8 mouse cellular contexts compared by ENCODE assay signal in the genomic region with DNA sequence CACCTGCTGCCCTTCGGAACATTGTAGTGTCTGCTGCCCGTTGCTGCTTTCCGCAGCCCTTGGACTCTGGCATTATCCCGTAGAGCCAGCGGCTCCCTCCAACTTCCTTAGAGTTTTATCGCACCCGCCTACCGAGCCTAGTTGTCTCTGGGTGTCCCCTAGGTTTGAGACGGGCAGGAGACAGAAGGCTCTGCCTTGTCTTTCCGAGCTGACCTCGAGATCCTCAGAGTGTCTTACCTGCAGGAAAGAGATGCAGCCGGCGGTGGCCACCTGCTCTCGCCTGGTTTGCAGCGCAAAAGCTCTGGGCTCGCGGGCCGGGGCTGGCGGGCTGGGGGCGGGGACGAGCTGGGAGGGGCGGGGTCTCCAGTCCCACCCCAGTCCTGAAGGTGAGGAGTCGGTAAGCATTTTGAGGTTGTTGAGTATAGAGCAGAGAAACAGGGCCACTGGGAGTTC. TPM values are rescaled to one million over a fixed set of nuclear protein-coding genes. Genes with fewer than 3 reads are reported as not detected.
DNase-seq lines count a peak whose midpoint lies in the region; ATAC-seq lines count a peak whose summit lies in the region.

A gene (minus strand): TSS at position 292 of the 453 bp plus-strand sequence.

- no peaks in the 10 kb centered on the region for H3K9me3 ChIP-seq in liver, embryonic 13.5 days (replicated peaks)

- peaks cover 15% of the 10 kb centered on the region for H3K4me1 ChIP-seq in liver, embryonic 13.5 days (replicated peaks)

- H3K4me2 ChIP-seq in liver, embryonic 13.5 days = peak within 1 kb of the TSS; percentile 62

- peaks cover 39% of the 10 kb centered on the region for H3K27me3 ChIP-seq in liver, embryonic 13.5 days

- peak; percentile 10 for DNase-seq in retina, postnatal 1 day
- DNase-seq in retina, embryonic 14.5 days (ENCODE audit: low spot score) = no peak
- DNase-seq in liver, embryonic 13.5 days = no peak
- DNase-seq in thymus, postnatal 14 days = peak; percentile 61
- no peak for DNase-seq in gastrocnemius, postnatal 4 days (ENCODE audit: low spot score in 2 of 2)
- DNase-seq in frontal cortex, postnatal 10 days (ENCODE audit: low spot score in 2 of 2) = no peak
- DNase-seq in cerebellum, adult 11-12 months = no peak

- 1% methylated on average over 23 of the region's 23 CpGs for WGBS in liver, embryonic 13.5 days (ENCODE audit: insufficient replicate concordance)

- H3K4me3 ChIP-seq in liver, embryonic 13.5 days (replicated peaks) = peak within 1 kb of the TSS; percentile 35

- H3K9ac ChIP-seq in liver, embryonic 13.5 days = peak within 1 kb of the TSS; percentile 17; the same call in 1 of the 2 replicates

- ATAC-seq in granulocyte monocyte progenitor cell, adult 5-6 weeks (replicated peaks; ENCODE audit: poor library complexity, severe bottlenecking) = peak; percentile 34; the same call in 1 of the 2 replicates
- 0 out of 2 replicates have a peak, but pooled peaks have one; percentile 31 for ATAC-seq in liver, embryonic 13.5 days (ENCODE audit: low read depth)

- no peak within 1 kb of the TSS for H3K27ac ChIP-seq in liver, embryonic 13.5 days

- no peaks in the 10 kb centered on the region for H3K36me3 ChIP-seq in liver, embryonic 13.5 days

RNA-seq across cellular contexts. Expression of the gene that starts here (rescaled TPM):
- not detected in 2 replicates for total RNA-seq in granulocyte monocyte progenitor cell, adult 5-6 weeks (2014; fragmentation: Nextera tagmentation)
- total RNA-seq in granulocyte monocyte progenitor cell, adult 5-6 weeks (2017) = 0.26 TPM in 1 of 2 replicates, not detected in the other
- not detected in 2 replicates for polyA plus RNA-seq in liver, embryonic 13.5 days (2015; fragmentation: Nextera tagmentation; extraction: Ambion mirVana)
- total RNA-seq in gastrocnemius, postnatal 4 days (2021) = 1 to 10 TPM; 1.9 to 2.2 TPM

Comparison
In these comparisons a context has a peak if more than half of its experiments do, and no peak if none do; other contexts are left out.
1. DNase-seq: peak in retina, postnatal 1 day (single experiment) and thymus, postnatal 14 days (single experiment); none in retina, embryonic 14.5 days (single experiment), liver, embryonic 13.5 days (single experiment), gastrocnemius, postnatal 4 days (0 of 2), frontal cortex, postnatal 10 days (0 of 2) and cerebellum, adult 11-12 months (single experiment).
2. Peak in ATAC-seq in granulocyte monocyte progenitor cell, adult 5-6 weeks; RNA of the gene not detected or under 1 TPM.
3. Peak in ATAC-seq, H3K4me3 ChIP-seq, H3K9ac ChIP-seq and H3K4me2 ChIP-seq in liver, embryonic 13.5 days; RNA of the gene not detected or under 1 TPM.